Mouse (Mus musculus): ENCODE measurements around the gene Fanci. TPM values are rescaled to one million over a fixed set of nuclear protein-coding genes. Genes with fewer than 3 reads are reported as not detected.

Gene Fanci
- total RNA-seq, 2 experiments from 2014 or later: 0.16 to 0.53 TPM

DNA sequence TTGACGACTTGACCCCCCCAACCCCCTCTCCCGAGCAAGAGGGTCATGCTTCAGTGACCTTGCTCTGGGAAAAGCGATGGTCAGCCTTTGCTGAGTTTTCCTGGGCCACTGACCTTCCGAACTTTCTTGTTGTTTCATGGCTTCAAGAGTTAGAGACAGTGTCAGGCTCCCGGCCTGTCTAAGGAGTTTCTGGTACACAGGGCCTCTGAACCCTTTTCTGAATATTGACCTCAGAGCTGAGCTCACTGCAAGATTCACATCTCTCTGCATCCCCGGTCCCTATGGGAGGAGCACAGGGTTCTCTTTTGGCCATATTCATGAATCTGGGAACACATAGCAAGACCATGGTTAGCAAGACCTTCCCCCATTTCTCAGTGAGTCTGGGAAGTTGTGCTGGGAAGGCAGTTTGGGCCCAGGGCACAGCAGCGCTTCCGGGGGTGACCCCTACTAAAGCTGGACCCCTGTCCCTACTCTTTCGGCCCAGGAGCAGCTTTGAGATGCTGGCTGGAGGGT is 105.1 kb downstream of the Fanci start:
- no peak for DNase-seq
- intact Hi-C loops (cut with DNase I): loop anchor here (1.0 to 5.0 kb wide), 4 partner anchors 50 to 230 kb away; no protein-coding TSS in a partner anchor

DNA sequence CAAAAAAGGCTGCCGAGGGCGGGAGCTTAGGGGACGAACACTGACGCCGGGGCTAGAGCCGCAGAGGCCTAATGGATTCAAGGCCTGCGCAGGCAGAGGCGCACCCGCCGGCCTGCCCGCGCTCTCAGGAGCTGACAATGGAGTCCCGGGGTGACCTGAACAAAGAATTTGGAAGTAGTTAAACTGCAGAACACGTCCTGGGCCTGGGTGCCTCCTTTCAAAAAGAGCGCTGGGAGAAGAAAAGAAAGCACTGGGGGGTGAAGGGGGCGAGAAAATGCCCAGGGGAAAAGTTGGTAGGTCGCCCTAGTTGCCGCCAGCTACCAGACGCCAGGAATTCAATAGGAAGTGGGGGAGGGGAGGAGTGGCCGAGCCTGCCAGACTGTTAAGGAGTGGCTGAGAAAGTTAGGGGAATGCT is 106.0 kb downstream of the Fanci start:
- intact Hi-C loops (cut with DNase I): loop anchor here (5.0 kb wide), 2 partner anchors 150 to 230 kb away; no protein-coding TSS in a partner anchor
- no peak for DNase-seq

DNA sequence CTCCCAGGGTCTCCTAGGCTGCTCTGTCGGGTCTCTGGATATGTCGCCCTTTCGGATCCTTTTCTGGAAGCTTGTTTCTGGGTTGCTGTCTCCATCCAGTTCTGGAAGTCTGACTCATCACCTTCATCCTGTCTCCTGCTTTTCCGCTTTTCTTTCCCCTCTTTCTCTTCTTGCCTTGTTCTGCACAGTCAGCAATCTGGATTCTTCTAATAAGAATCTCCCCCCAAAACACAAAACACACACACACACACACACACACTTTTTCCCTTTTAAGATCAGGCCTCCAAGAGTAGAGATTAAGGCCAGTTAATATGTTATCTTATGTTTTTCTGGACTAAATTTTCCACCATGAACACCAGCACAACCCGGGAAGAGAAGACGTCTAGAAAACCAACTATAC is 106.6 kb downstream of the Fanci start:
- intact Hi-C loops (cut with DNase I): loop anchor here (5.0 kb wide), 2 partner anchors 149 to 229 kb away; no protein-coding TSS in a partner anchor
- no peak for DNase-seq

DNA sequence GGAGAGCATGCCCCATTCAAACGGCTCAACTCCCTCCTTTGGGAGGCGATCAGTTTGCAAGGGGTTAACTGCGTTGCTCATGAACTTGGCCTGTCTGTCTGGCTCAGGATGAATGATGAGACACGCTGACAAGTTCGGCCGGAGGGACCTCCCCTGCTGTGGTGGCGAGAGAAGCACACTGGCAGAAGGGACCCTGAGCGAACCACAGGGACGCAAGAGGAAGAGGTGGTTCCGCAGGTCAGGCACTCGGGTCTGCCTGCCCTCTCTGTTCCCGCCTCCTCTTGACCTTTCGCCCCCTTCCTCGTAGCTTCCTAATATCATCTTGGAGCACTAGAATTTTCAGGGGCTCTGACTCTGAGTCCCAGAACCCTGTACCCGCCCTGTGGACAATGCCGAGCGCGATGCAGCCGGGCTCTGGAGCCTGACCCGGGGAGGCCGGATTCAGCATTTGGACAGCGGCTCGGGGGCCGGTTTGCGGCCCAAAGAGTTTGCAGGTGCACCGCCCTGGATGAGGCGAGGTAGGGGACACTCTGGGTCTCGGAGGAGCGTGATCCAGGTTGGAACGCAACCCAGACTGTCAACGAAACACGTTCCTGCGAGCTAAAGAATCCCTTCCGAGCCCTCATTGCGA is 107.4 kb downstream of the Fanci start:
- DNase-seq: peak; percentile 37 to 49
- intact Hi-C loops (cut with DNase I): loop anchor here (5.0 kb wide), 2 partner anchors 148 to 228 kb away; no protein-coding TSS in a partner anchor

Other genes with a start within 250 kb of the Fanci start
- gene Mfge8, start 242.9 kb upstream of the Fanci start, total RNA-seq (2021): 100 to 1,000 TPM; 135 to 138 TPM
- 10 to 100 TPM; 29.7 to 37.5 TPM for gene Abhd2, start 118.7 kb upstream of the Fanci start, total RNA-seq (2021)
- not detected for gene Rlbp1, start 4.9 kb upstream of the Fanci start, total RNA-seq (2021)
- 10 to 100 TPM; 58.9 to 60.7 TPM for gene Polg, start 74.4 kb downstream of the Fanci start, total RNA-seq (2021)
- gene Rhcg, start 225.7 kb downstream of the Fanci start, total RNA-seq (2021): not detected